Mouse (Mus musculus) bone marrow, adult 2 months (tissue): ENCODE data around the gene Bank1.

Experiments used
- CTCF ChIP-seq: fragments of 200-500 bp; IDR thresholded peaks from 2 replicates; pipeline ENCODE4 v1.5.1; 2011; ENCODE audit warnings: low read length, control low read depth; ENCODE audit not compliant: control insufficient read depth, insufficient read depth
- POLR2A ChIP-seq: fragments of 200-500 bp; IDR thresholded peaks from 2 replicates; pipeline ENCODE4 v1.6.1; 2011; ENCODE audit warnings: low read depth, mild to moderate bottlenecking, control low read depth, low read length, borderline replicate concordance; ENCODE audit not compliant: control insufficient read depth

DNA sequence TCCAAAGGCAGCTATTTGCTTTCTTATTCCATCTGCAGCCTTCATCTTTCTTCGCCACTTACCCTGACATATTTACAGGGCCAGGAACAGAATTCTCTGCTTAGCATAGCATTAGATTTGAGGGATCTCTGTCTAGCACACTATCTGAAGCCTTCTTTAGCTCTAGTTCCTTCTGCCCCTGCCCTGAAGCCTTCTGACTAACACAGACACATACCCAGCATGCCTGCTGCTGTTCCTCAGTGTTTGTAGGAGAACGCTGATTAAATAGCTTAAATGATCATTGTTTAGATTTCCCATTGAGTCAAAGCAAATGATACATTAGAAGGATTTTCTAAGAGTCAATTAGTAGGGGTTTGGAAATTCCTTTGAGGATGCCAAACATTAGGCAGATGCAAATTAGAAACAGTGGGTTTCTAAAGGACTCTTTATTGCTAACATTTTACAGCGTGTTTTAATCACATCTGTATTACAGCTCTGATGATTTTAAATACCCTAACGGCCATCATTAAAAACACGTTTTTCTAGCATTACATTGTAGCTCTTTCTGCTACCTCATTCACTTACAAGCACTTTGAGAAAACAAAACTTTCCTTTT lies 19.2 kb downstream of the Bank1 start:
- no peak for TF ChIP-seq CTCF
- no peak for TF ChIP-seq POLR2A
